Mouse (Mus musculus) stomach, embryonic 16.5 days (tissue): ENCODE data around the gene Sel1l3. TPM values are rescaled to one million over a fixed set of nuclear protein-coding genes. Genes with fewer than 3 reads are reported as not detected.

ENCODE experiments used
- ATAC-seq: fragments of 200-750 bp; cut with Nextera tagmentation; 2 replicates; pipeline ENCODE4 v1.8.0; 2017; ENCODE audit warnings: moderate number of reproducible peaks, moderate TSS enrichment; ENCODE audit not compliant: insufficient read depth, low FRiP score
- H3K27ac ChIP-seq: fragments of 300-500 bp; sonication (generic); 2 replicates; pipeline ENCODE4 v1.5.1; 2014; ENCODE audit warnings: low read length
- H3K27me3 ChIP-seq: fragments of 300-500 bp; sonication (generic); 2 replicates; pipeline ENCODE4 v1.6.1; 2014; ENCODE audit warnings: low read length, control low read depth, mixed read lengths; ENCODE audit not compliant: control insufficient read depth, insufficient read depth
- H3K36me3 ChIP-seq: fragments of 300-500 bp; sonication (generic); 2 replicates; pipeline ENCODE4 v1.6.1; 2014; ENCODE audit warnings: low read length; ENCODE audit not compliant: control insufficient read depth, insufficient read depth
- H3K4me1 ChIP-seq: fragments of 300-500 bp; sonication (generic); 2 replicates; pipeline ENCODE4 v1.6.1; 2014; ENCODE audit warnings: low read length, control low read depth, mixed read lengths; ENCODE audit not compliant: control insufficient read depth, insufficient read depth
- H3K4me2 ChIP-seq: fragments of 300-500 bp; sonication (generic); 2 replicates; pipeline ENCODE4 v1.6.1; 2014; ENCODE audit warnings: low read depth, low read length, mixed read lengths
- H3K4me3 ChIP-seq: fragments of 300-500 bp; sonication (generic); replicated peaks from 2 replicates; pipeline ENCODE4 v1.5.1; 2014; ENCODE audit warnings: mild to moderate bottlenecking, low read length
- H3K9ac ChIP-seq: fragments of 300-500 bp; sonication (generic); 2 replicates; pipeline ENCODE4 v1.6.1; 2014; ENCODE audit warnings: low read length
- H3K9me3 ChIP-seq: fragments of 300-500 bp; sonication (generic); replicated peaks from 2 replicates; pipeline ENCODE4 v1.6.1; 2016; ENCODE audit warnings: low read length, control low read depth; ENCODE audit not compliant: control insufficient read depth
- WGBS: fragments of 180-500 bp; shearing (Covaris S2); extraction: QIAGEN DNeasy Blood & Tissue Kit; methylation state at CpG from one replicate; pipeline ENCODE4 v1.1.7; 2014; 5-methylcytosine and 5-hydroxymethylcytosine counted together
- polyA plus RNA-seq: library from polyadenylated mRNA; unstranded; fragments of >200 nt; fragmentation: Nextera tagmentation; extraction: Ambion mirVana; gene quantifications from 2 replicates; pipeline ENCODE4 v1.2.1, GENCODE M21; 2015

The Sel1l3 gene
- polyA plus RNA-seq, result 8.5 and 9.2 TPM in 2 replicates

DNA sequence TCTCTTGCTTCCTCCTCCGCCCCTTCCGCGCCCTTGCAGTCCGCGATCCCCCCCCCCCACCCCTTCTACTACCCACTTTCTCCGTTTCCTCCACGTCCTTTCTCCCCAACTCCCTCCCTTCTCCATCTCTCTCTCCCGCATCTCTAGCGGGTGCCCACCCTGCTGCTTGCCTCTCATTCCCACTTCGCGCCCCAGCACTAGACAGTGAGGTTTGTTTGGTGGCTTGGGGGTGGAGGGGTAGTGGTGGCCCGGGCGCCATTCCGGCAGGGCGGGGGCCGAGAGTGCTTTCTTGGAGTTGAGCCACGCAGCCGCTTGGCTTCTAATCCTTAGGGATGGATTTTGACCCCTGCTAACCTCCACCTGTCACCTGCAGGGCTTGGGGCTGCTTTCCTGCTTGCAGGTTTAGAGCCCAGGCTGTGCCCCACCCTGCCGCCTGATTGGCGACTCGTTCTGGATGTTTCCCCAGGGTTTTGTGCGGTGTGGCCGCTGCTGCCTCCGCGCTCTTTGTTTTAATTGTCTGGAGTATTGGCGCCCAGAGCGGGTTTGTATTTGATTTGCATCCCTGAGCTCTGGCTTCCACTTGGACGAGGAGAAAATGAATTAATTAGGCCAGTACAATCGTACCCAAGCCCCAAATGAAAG is at the start of gene Sel1l3:
Sel1l3 (minus strand) TSS at position 217 of the 642 bp plus-strand sequence.
- peak; percentile 70; the same call in 1 of the 2 replicates for ATAC-seq
- 4% methylated on average over 24 of the region's 29 CpGs for WGBS
- Histone ChIP-seq H3K4me2 (peak within 1 kb of the TSS; percentile 96), H3K9me3 (no peaks in the 10 kb centered on the region), H3K4me1 (no peaks in the 10 kb centered on the region), H3K27ac (peak within 1 kb of the TSS; percentile 69; the same call in 1 of the 2 replicates), H3K36me3 (no peaks in the 10 kb centered on the region), H3K9ac (peak within 1 kb of the TSS; percentile 76), H3K27me3 (peaks cover 16% of the 10 kb centered on the region; the same call in 1 of the 2 replicates), H3K4me3 (peak within 1 kb of the TSS; percentile 66)

DNA sequence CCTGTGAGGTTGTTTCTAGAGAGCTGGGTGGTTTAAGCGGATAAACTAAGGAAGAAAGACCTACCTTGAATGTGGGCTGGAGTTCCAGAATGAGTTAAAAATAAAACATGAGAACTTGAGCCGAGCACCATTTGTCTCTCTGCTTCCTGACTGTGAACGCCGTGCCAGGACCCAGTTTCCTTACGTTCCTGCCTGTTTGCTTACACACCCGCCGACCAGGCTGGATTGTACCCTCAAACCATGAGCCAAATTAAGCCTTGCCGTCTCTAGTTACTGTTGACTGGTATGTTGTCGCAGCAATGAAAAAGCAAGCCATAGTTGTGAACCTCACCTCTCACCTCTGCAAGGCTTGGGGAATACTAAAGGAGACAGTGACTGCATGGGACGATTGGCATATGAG is 48.3 kb upstream of the Sel1l3 start:
- peaks cover 3% of the 10 kb centered on the region; the same call in 1 of the 2 replicates for H3K27me3 ChIP-seq
- H3K27ac ChIP-seq, result no peak overlapping the region
- no peaks in the 10 kb centered on the region for H3K9me3 ChIP-seq
- H3K4me3 ChIP-seq, result no peak overlapping the region
- H3K9ac ChIP-seq, result no peak overlapping the region
- ATAC-seq, result no peak
- no peak overlapping the region for H3K4me2 ChIP-seq
- 67% methylated on average over 10 of the region's 10 CpGs for WGBS
- H3K36me3 ChIP-seq, result no peaks in the 10 kb centered on the region
- H3K4me1 ChIP-seq, result peaks cover 8% of the 10 kb centered on the region; the same call in 1 of the 2 replicates

DNA sequence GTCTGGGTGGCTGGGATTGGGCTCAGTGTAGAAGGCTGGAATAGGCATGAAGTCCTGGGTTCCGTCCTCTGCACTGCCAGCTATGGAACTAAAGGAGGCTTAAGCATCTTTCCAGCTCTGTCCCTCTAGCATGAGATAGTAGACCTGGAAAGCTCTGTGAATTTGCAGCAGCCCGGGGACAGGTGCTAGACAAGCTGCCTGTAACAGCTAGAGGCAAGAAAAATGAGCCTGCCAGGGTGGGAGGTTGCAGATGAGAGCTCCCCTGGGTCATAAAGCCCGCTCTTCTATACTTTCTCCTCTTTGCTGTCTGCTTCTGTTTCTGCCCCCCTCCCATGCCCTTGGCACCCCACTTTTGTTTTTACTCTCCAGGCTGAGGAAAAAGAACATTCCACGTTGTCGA is 46.2 kb upstream of the Sel1l3 start:
- Histone ChIP-seq H3K36me3 (no peaks in the 10 kb centered on the region), H3K9ac (no peak overlapping the region), H3K9me3 (no peaks in the 10 kb centered on the region), H3K4me2 (no peak overlapping the region), H3K4me3 (no peak overlapping the region), H3K4me1 (0 out of 2 replicates have a peak, but pooled peaks cover 3% of the 10 kb centered on the region), H3K27ac (no peak overlapping the region), H3K27me3 (peaks cover 3% of the 10 kb centered on the region; the same call in 1 of the 2 replicates)
- no peak for ATAC-seq
- WGBS, result 53% methylated on average over 5 of the region's 5 CpGs

DNA sequence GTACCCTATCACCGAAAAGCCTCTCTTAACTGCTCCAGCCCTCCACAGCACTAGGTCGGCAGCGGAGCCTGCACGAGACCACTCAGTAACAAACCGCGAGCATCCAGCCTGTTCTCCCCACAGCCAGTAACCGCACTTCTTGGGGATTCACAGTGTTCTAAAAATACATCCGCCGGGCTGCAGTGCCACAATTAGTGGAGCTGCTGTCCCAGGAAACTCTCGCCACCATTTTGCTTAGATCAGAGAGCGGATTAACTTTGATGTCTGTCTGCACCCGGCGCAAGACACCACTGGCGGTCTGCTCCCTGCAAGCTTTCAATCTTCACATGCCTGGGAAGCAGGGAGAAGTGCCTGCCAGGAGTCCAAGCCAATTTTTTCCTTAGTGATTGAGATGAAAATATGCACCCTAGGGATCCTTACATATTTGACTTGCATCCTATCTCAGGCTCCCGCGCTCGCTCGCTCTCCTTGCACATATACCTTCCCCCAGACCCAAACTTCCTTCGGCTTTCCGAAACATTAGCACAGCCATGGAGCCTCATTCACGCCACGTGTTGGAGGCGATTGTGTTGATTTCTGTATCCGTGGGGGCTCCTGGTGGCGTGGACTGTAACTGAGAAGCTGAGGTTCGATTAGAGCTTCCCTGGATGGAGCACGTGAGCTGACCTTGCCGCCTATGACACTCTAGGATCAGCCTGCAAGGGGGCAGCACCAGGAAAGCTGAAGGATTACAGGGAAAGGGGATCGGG is 44.5 kb upstream of the Sel1l3 start:
- peak overlapping the region; percentile 81 for H3K4me2 ChIP-seq
- H3K4me3 ChIP-seq, result peak overlapping the region; percentile 46
- peaks cover 3% of the 10 kb centered on the region; the same call in 1 of the 2 replicates for H3K27me3 ChIP-seq
- no peak for ATAC-seq
- peak overlapping the region; percentile 52 for H3K9ac ChIP-seq
- WGBS, result 4% methylated on average over 29 of the region's 29 CpGs
- H3K27ac ChIP-seq, result no peak overlapping the region
- H3K4me1 ChIP-seq, result 0 out of 2 replicates have a peak, but pooled peaks cover 3% of the 10 kb centered on the region
- no peaks in the 10 kb centered on the region for H3K36me3 ChIP-seq
- H3K9me3 ChIP-seq, result no peaks in the 10 kb centered on the region

DNA sequence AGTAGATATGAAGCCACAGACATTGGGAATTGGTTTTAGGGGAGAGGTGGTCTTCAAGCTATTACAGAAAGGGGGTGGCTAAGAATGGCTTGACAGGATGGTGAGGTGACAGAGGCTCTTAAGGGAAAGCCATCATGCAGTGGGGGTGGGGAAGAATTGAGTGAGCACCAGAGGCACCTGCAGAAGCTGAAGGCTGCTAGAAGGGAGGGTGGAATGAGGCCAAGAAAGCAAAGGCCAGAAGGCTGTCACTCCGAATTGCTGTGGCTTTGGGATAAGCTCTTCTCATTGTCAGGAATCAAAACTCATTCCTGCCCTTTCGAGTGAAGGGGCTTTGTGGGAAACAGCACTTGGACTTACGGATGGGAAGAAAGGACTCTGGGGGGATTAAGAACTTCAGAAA is 41.1 kb upstream of the Sel1l3 start:
- Histone ChIP-seq H3K9me3 (no peaks in the 10 kb centered on the region), H3K9ac (no peak overlapping the region), H3K27ac (no peak overlapping the region), H3K4me1 (0 out of 2 replicates have a peak, but pooled peaks cover 3% of the 10 kb centered on the region), H3K4me2 (no peak overlapping the region), H3K4me3 (no peak overlapping the region), H3K27me3 (peaks cover 3% of the 10 kb centered on the region; the same call in 1 of the 2 replicates), H3K36me3 (no peaks in the 10 kb centered on the region)
- 56% methylated on average over 3 of the region's 3 CpGs for WGBS
- ATAC-seq, result no peak

DNA sequence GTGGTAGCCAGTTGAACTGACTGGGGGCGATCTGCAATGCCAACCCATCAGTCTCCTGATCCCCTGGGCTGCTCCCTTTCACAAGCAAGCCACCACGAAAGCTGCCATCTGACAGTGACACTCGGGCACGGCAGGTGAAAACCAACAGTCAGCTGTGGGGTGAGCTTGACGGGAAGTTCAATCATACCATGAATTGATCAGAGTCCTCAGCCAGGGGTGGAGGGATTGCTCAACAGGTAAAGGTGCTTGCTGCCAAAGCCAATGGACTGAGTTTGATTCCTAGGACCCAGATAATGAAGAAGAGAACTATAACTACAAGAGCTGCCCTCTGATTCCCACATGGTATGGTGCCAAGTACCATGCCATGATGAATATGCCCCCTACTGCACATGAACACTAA is 40.4 kb upstream of the Sel1l3 start:
- H3K27me3 ChIP-seq, result peaks cover 3% of the 10 kb centered on the region; the same call in 1 of the 2 replicates
- 84% methylated on average over 5 of the region's 5 CpGs for WGBS
- 0 out of 2 replicates have a peak, but pooled peaks cover 3% of the 10 kb centered on the region for H3K4me1 ChIP-seq

DNA sequence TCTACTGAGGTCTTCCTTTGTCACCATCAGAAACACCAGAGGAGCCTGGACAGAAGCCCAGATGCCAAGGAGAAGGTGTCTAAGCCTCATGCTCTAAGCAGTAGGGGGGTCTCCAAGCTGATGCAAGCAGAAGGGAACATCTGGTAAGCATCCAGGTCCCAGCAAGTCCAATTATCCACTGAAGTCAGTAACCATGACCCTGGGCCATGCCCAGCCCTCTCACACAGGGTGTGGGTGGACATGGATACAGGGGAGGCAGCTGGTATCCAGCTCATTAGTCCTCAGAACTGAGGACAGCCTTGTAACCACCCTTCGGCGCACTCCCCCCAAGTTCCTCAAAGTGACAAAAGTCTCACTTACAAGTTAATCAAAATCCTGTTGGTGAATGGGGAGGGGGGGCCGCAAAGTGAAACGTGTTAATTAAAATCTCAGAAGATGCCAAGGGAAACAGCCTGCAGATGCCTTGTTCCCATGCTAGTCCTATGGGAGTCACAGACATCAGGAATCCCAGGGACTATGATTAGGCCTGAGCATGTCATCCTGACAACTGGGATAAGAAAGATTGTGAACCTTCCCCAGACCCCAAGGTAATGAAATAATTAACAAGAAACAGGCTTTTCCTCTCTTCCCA is 35.8 kb upstream of the Sel1l3 start:
- Histone ChIP-seq H3K4me1 (no peaks in the 10 kb centered on the region), H3K9me3 (no peaks in the 10 kb centered on the region), H3K4me3 (no peak overlapping the region), H3K36me3 (no peaks in the 10 kb centered on the region), H3K27me3 (no peaks in the 10 kb centered on the region), H3K27ac (no peak overlapping the region), H3K9ac (no peak overlapping the region), H3K4me2 (no peak overlapping the region)
- ATAC-seq, result no peak
- WGBS, result 79% methylated on average over 4 of the region's 4 CpGs

More for the DNA sequence above, 40.4 kb upstream of the Sel1l3 start:
- no peak overlapping the region for H3K27ac ChIP-seq
- no peak for ATAC-seq
- no peak overlapping the region for H3K4me2 ChIP-seq
- no peak overlapping the region for H3K9ac ChIP-seq
- no peaks in the 10 kb centered on the region for H3K9me3 ChIP-seq
- H3K36me3 ChIP-seq, result no peaks in the 10 kb centered on the region
- H3K4me3 ChIP-seq, result no peak overlapping the region

DNA sequence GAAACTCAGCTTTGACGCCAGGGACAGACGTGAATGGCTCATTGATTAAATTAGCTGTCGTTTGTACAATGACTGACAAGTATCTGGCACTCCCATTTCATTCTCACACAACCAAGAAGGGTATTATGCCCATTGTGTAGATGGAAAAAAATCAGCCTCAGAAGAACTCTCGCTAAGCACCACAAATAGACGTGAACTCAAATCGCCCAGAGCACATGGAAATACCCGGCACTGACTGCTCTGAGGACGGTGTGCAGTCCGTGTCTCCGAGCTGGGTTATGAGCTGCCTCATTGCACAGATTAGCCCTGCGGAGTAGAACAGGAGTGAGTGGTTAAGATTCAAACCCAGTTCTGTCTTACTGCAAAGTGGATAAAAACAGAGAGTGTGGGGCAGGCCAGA is 34.8 kb upstream of the Sel1l3 start:
- no peaks in the 10 kb centered on the region for H3K9me3 ChIP-seq
- no peak overlapping the region for H3K4me3 ChIP-seq
- H3K27me3 ChIP-seq, result no peaks in the 10 kb centered on the region; the same call in 1 of the 2 replicates
- H3K9ac ChIP-seq, result no peak overlapping the region
- no peak overlapping the region for H3K27ac ChIP-seq
- no peaks in the 10 kb centered on the region for H3K4me1 ChIP-seq
- H3K36me3 ChIP-seq, result no peaks in the 10 kb centered on the region
- no peak for ATAC-seq
- 69% methylated on average over 11 of the region's 11 CpGs for WGBS
- H3K4me2 ChIP-seq, result no peak overlapping the region
